Mouse (Mus musculus): ENCODE measurements around the gene Il31.

Il31 gene

DNA sequence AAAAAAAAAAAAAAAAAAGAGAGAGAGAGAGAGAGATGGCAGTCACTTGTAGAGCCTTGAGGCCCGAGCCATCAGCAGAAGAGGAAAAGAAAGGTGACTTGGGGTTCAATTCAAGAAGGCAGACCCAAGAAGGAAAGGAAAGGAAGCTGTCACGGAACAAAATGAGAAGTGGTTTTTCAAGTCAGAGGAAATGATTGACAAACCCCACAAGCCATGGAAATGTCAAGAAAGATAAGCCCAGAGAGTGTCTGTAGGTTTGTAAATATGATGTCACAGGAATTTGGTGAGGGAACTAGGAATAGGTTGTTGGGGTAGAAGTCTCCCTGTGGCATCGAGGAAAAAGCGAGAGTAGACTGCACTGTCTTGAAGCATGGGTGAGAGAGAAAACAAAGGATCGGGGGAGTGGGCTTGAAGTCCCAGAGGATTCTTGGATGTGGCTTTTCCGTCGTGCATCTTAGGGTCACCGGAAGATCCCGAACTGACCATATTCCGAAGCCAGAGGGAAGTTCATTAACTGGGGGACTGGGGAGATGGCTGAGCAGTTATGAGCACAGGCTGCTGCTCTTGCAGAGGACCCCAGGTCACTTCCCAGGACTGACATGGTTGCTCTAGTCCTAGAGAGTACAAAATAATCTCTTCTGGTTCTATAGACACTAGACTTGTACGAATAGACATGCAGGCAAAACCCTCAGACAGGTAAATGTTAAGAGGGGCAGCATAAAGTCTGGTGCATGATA lies 1.5 kb downstream of the Il31 start:
- in situ Hi-C loops (cut with MboI, MseI), result loop anchor here (10.0 kb wide), 2 partner anchors 393 to 1743 kb away; no protein-coding TSS in a partner anchor

DNA sequence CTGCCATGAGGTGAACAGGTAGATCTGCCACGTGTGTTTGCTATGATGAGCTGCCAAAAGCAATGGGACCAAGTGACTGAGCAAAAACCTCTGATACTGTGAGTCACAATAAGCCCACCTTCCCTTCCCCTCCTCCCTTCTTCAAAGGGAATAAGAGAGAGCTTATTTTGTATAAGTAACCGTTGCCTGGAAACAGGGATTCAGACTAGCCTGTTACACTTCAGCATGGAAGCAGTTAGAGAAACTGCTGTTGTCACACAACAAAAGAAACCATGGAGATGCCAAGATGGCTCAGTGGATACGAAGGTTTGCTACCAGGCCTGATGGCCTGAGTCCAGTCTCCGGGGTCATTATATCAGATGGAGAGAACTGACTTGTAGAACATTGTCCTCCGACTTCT lies 15.5 kb downstream of the Il31 start:
- in situ Hi-C loops (cut with MboI, MseI), result no loop called here

DNA sequence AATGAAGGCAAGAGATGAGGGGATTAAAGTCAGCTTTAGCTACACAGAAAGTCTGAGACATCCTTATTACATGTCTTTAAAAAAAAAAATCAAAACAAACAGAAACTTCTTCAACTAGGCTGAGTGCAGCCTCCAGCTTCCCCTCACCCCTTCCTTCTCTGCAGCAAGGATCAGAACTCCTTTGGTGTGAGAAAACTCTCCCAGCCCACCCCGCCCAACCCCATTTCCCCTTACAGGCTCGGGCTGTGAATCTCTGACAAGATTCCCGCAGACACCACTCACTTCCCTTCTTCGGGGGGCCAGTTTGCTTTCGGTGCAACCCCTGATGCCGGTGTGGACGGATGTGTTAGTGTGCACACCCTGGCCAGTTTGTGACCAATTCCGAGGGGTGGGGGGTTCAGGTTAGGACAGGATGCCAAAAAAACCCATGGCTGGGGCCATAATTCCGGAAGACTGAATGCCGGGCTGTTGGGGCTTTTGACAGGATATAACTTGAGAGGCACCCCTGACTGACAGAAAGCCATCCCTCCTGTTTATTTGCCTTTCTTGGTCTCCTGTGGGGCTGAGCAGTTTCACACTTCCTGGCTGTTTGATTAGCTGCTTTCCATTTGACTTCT lies 18.4 kb downstream of the Il31 start:
- in situ Hi-C loops (cut with MboI, MseI), result no loop called here

DNA sequence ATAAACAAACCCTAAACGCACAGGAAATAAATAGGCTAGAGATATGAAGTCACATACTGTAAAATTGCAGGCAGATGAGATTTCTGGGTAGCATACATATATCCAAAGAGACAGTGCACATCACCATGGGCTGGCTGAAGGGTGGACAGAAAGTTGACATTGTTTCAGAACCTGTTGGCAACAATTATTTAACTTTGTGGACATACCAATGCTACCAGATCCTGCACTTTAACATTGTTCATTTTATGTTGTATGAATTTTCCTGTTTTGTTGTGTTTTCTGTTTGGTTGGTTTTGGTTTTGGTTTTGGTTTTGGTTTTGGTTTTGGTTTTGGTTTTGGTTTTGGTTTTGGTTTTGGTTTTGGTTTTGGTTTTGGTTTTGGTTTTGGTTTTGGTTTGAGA lies 24.7 kb downstream of the Il31 start:
- in situ Hi-C loops (cut with MboI, MseI), result no loop called here

DNA sequence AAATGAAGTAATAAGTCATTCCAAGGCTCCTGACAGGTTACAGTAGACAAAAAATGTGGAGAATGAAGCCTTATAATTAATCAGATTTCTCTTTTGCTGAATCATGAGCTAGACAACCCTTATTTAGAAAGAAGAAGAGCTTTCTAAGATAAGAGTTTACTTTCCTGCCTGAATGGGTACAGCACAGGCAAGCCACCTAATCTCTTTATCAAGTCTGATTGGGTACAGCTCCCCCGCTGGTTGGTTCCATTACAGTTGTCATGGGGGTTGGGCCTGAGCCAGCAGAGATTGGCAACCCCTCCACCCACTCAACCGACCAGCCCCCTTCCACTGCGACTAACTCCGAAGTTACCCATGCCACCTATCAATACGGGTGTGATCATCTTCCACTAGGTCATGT lies 27.9 kb downstream of the Il31 start:
- in situ Hi-C loops (cut with MboI, MseI), result no loop called here

DNA sequence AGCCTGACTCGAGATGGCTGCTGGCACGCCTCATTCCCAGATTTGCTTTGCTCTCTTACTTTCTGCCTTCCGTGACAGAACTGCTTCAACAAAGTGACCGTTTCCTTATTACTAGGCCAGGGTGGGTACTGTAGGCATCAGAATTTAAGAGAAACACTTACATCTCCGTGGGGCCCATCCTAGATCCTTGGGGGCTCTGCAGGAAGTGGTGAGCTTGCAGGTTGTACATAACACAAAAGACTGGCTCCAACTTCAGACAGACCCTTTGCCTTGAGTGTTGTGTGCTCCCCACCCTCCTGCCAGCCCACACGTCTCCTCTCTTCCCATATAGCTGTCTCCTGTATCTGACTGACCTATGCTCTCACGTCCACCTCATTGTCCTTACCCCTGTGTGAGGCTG lies 37.4 kb downstream of the Il31 start:
- in situ Hi-C loops (cut with MboI, MseI), result no loop called here

DNA sequence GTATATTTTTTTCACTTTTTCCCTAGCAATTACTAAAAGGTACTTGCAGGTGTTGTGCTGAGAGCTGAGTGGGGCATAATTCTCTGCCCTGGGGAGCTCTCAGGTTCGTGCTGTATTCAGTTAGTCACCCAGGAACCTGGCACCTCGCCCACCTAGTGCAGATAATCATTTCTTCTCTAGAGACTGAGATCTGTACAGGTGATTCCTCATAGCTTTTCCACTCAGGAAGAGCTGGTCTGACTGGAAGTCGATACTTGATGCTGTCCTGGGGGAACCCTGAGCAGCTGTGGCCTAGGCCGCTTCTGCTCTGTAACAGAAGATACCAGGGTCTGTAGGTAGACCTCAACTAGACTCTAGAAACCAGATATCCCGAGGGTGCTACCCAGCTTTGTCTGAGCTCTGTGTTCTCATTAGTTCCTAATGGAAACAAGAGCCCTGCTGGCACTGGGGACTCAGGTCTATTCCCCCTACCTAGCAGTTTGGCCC lies 44.4 kb downstream of the Il31 start:
- in situ Hi-C loops (cut with MboI, MseI), result loop anchor here (5.0 kb wide), 3 partner anchors 52 to 78 kb away; no protein-coding TSS in a partner anchor

DNA sequence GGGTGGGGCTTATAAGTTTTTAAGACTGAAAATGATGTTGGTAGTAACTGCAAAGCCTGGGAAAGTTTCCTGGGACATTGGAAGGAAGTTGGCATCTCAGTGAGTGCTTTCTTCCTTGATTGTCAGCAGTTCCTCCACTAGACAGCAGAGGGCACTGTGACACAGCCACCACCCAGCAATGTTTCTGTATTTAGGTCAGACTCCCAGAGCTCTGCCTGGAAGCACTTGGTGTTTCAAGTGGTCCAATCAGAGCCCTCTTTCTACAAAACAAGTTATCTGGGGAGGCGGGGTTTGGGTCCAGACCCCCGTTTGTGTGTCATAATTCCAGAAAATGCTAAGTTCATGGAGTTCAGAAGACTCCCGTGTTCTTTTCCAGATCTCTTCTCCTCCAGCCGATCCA lies 45.2 kb downstream of the Il31 start:
- in situ Hi-C loops (cut with MboI, MseI), result loop anchor here (5.0 kb wide), 3 partner anchors 53 to 77 kb away; no protein-coding TSS in a partner anchor

DNA sequence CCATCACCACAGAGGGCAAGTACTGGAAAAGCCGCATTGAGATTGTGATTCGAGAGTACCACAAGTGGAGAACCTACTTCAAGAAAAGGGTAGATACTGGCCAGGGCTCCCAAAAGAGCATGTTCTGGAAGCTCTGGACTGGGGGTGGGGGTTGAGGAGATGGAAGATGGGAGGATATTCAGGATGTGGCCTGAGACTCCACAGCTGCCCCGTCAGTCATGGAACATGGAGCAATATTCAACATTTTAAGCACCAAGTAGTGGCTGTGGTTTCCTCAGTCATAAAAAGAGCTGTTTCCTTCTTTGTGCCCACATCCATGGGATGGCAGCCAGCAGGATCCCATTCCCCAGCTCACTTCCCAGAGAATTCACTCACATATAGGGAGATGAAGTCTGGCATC lies 47.0 kb downstream of the Il31 start:
- in situ Hi-C loops (cut with MboI, MseI), result loop anchor here (5.0 kb wide), 3 partner anchors 55 to 75 kb away; no protein-coding TSS in a partner anchor

DNA sequence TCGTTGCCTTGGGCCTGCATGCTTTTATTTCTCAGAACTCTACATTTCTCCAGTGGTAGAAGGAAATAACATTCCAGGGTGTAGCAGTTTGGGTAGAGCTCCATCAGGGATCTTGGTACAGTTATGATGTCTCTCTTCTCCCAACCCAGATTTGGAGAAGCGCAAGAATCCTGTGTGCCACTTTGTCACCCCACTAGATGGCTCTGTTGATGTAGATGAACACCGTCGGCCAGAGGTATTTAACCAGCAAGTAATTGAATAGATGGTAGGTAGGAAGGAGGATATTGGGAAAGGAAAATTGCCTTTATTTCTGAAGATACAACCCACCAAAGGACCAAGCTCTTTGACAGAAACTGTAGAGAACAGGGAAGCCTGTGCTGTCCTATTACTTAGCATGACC lies 48.6 kb downstream of the Il31 start:
- in situ Hi-C loops (cut with MboI, MseI), result loop anchor here (5.0 kb wide), 3 partner anchors 57 to 73 kb away; no protein-coding TSS in a partner anchor

DNA sequence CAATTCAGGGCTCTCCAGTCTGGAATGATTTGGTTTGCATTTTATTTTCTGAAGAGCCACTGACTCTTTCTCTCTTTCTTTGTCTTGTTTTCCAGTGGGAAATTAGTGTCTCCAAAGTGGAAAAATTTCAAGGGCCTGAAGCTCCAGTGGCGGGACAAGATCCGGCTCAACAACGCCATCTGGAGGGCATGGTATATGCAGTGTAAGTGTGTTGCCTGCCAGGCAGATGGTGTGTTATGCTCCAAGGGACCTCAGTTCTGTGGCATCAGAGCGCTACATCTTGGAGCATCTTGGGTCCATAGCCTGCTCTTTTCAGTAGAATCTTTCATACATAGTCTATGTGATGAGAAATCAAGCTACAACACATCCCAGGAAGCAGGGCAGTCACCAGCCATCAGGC lies 49.3 kb downstream of the Il31 start:
- in situ Hi-C loops (cut with MboI, MseI), result loop anchor here (5.0 kb wide), 3 partner anchors 57 to 73 kb away; no protein-coding TSS in a partner anchor

DNA sequence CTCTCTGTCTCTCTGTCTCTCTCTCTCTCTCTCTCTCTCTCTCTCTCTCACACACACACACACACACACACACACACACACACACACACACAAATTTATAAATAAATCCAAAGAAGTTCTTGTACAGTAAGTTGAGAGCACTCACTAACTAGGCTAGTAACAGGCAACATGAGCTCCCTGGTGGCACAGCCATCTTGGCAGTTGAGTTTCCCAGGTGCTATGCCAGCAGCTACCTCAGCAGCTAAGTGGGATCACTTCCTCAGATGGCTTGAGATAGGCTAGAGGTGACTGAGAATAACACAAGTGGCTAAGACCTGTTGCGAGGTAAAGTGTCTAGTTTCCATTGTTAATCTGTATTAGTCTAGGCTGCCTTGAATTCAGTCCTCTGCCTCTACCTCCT lies 50.0 kb downstream of the Il31 start:
- in situ Hi-C loops (cut with MboI, MseI), result no loop called here

DNA sequence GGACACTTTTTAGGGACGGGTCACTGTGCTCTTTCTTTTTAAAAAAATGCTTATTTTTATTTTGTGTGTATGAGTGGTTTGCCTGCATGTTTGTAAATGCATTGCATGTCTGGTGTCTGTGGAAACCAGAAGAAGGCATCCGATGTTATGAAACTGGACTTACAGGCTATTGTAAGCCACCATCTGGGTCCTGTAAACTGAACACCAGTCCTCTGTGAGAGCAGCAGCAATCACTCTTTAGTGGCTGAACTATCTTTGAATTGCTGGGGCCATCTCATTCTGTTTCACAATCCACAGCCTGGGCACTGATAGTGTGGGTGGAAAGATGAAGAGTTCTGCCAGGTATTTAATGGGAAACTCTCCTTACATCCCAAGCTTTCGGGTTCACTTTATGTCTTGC lies 50.9 kb downstream of the Il31 start:
- in situ Hi-C loops (cut with MboI, MseI), result no loop called here

DNA sequence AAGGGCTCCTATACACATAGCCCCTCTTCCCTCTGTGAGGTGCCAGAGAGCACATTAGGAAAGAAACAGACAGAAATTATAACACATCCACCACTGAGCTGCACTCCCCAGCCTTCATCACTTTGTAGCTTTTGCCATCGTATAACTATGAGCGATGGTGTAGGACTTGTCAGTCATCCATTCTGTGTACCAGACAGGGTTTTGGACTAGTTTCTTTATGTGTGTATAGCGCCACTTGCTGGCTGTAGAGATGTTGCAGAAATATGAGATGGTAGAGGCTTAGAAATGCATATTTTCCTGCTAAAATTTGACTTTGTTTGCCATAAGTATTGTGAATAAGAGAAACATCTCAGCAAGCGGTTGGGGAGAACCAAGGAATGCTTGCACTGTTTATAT lies 52.5 kb downstream of the Il31 start:
- in situ Hi-C loops (cut with MboI, MseI), result no loop called here

DNA sequence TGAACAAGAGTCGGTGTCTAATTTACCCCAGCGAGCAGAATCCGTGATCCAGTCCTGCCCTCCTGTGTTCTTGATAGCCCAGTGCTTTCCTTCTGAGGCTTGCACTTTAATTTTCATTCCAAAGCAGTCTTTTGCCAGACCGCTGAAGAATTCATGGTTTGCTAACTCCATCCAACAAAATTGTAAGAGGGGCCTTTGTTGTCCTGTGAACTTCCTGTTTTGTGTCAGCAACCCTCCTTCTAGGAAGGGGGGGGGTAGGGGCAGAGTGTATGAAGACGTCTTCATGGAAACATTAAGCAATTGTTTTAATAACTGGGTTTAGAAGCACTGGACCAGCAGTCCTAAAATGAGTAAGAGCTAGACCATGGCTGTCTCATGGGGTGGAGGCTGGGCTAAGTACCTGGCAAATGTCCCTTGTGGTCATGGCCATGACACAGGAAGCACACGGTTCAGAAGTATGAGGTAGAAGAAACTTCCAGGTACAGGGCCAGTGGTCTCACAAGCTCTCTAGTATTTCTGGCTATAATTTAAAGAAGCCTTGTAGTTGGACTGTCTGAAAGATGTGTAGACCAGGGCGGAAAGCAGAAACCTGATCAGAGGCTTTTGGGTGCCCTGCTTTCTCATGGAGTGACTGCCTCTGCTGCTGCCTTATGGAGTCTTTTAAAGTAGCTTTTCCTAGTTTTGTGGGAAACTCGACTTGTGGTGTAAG lies 53.1 kb downstream of the Il31 start:
- in situ Hi-C loops (cut with MboI, MseI), result no loop called here

DNA sequence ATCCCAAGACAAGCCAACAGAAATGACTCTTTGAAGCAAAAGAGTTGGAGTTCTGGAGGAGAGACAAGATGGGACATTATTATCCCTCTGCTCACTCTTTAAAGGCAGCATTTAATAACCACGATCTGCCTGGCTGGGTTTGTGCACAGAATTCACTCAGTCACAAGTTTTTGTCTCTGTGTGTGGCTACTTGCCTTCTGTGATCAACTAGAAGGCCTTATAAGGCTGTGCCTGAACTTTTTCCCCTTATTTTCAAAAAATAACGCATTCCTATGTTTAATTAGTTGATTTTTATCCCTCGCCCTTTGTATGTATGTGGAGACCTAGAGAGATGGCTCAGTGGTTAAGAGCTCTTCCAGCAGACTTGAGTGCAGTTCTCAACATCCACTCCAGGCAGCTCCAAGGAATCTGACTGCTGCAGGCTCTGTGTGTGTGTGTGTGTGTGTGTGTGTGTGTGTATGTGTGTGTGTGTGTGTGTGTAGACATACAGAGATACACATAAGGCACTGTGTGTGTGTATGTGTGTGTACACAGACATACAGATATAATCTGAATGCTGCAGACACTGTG lies 56.9 kb downstream of the Il31 start:
- in situ Hi-C loops (cut with MboI, MseI), result no loop called here

DNA sequence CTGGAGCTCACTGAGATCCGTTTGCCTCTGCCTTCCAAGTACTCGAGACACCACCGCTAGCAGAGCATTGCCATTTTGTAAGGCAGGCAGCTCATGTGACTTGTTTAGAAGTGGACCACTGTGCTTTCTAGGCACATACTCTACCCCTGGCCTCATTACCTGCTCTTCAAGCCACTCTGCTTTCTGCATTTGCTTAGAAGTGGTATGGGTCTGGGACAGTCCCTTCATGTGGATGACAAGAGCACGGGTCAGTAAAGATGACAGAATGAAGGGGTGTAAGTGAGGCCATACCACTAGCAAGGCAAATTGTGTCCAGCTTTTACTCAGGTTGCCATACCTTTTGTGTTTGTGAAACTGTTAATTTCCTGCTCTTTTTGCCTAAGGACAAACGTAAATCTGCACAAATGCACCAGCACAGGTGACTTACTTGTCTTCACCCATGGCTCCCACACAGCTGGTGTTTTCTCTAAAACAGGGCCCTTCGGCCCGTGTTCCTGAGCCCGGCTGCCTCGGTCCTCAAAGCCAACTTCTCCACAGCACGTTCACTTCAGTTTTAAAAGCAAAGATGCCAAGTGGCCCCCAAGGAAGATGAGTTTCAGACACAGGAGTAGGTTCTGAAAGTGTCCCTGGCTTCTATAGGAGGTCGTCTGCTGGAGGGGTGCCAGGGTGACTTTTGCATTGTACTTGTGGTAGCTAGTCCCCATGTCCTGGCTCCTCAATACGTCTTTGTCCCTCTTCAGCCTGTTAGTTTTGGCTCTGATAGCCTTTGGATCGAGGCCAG lies 57.6 kb downstream of the Il31 start:
- in situ Hi-C loops (cut with MboI, MseI), result no loop called here

Measured in T-helper 17 cell (primary cell).